Mouse (Mus musculus) adrenal gland, adult 18-20 months (tissue): ENCODE measurements around the gene Spata33. TPM values are rescaled to one million over a fixed set of nuclear protein-coding genes. Genes with fewer than 3 reads are reported as not detected.

Source experiments
- DNase-seq, 2 experiments: peaks; one replicate each; pipeline ENCODE4 v3.0.0; 2021 to 2022; ENCODE audit warnings: low spot score in 2 of 2
- total RNA-seq, 2 experiments: library from RNA; stranded (reverse); gene quantifications; 1 replicate in 1 of 2; 2 replicates in 1 of 2; pipeline ENCODE4 v1.2.3; 2021

Spata33 gene
- total RNA-seq, 2 experiments from 2014 or later: 3.4 to 3.6 TPM

GRCm38 (mm10) chr8:123267926-123268656, 55.5 kb downstream of the Spata33 start:
- DNase-seq: no peak

- DNase-seq: no peak
Observed at GRCm38 (mm10) chr8:123271147-123271546, 58.5 kb downstream of the Spata33 start.

Other genes with a start within 250 kb of the Spata33 start
- 10 to 100 TPM; 69.1 to 93.7 TPM for gene Ankrd11, start 170.6 kb upstream of the Spata33 start, total RNA-seq
- 10 to 100 TPM; 86.9 to 88.3 TPM for gene Spg7, start 149.9 kb upstream of the Spata33 start, total RNA-seq
- 100 to 1,000 TPM; 629 to 647 TPM for gene Rpl13, start 110.5 kb upstream of the Spata33 start, total RNA-seq
- gene Cpne7, start 95.5 kb upstream of the Spata33 start, total RNA-seq: 1 to 10 TPM; 4.7 to 6.6 TPM
- gene Sult5a1, start 54.5 kb upstream of the Spata33 start, total RNA-seq: 10 to 100 TPM in 1 of 2 experiments, 1 to 10 TPM in 1; 9.2 to 12.2 TPM
- gene Dpep1, start 26.6 kb upstream of the Spata33 start, total RNA-seq: 10 to 100 TPM; 45.0 to 48.5 TPM
- 10 to 100 TPM; 79.3 to 86.2 TPM for gene Chmp1a, start 69 bp upstream of the Spata33 start, total RNA-seq
- 10 to 100 TPM; 49.6 to 62.2 TPM for gene Cdk10, start 12.0 kb downstream of the Spata33 start, total RNA-seq
- 10 to 100 TPM; 10.5 to 14.2 TPM for gene Spata2l, start 23.4 kb downstream of the Spata33 start, total RNA-seq
- gene Zfp276, start 41.4 kb downstream of the Spata33 start, total RNA-seq: 10 to 100 TPM; 21.6 to 23.5 TPM
- 10 to 100 TPM; 20.3 to 24.0 TPM for gene Vps9d1, start 41.5 kb downstream of the Spata33 start, total RNA-seq
- gene Fanca, start 105.7 kb downstream of the Spata33 start, total RNA-seq: 1 to 10 TPM; 1.2 to 4.2 TPM
- gene Spire2, start 119.9 kb downstream of the Spata33 start, total RNA-seq: 1 to 10 TPM; 1.7 to 3.1 TPM
- 100 to 1,000 TPM; 218 to 255 TPM for gene Tcf25, start 160.9 kb downstream of the Spata33 start, total RNA-seq
- gene Mc1r, start 194.3 kb downstream of the Spata33 start, total RNA-seq: not detected
- 1 to 10 TPM; 2.0 to 8.2 TPM for gene Tubb3, start 198.6 kb downstream of the Spata33 start, total RNA-seq
- gene Def8, start 210.7 kb downstream of the Spata33 start, total RNA-seq: 10 to 100 TPM; 22.9 to 24.4 TPM